16 mouse cellular contexts compared by ENCODE assay signal in genomic region chr6:20840149-20840548, GRCm38 (mm10).
DNase-seq lines count a peak whose midpoint lies in the region; ATAC-seq lines count a peak whose summit lies in the region.
"Had no signal": no experiment of that assay in that cellular context is flagged by ENCODE, and none has a peak within 500 bp of the region (broad histone marks: within the 10 kb centered on the region; RNA-seq: fewer than 3 reads in every experiment).

No protein-coding gene starts in this region.

- no peaks in the 10 kb centered on the region for H3K27me3 ChIP-seq in forebrain, embryonic 12.5 days
- H3K27me3 ChIP-seq in forebrain, embryonic 15.5 days = no peaks in the 10 kb centered on the region
- no peaks in the 10 kb centered on the region for H3K27me3 ChIP-seq in embryonic facial prominence, embryonic 14.5 days (replicated peaks; ENCODE audit: control insufficient read depth, insufficient read depth, low read length)
- H3K27me3 ChIP-seq: embryonic facial prominence, embryonic 15.5 days; heart, embryonic 13.5 days; liver, embryonic 15.5 days had no signal

- 0 out of 2 replicates have a peak, but pooled peaks have one; percentile 31 for ATAC-seq in forebrain, embryonic 12.5 days (ENCODE audit: low FRiP score)
- ATAC-seq in forebrain, embryonic 15.5 days (replicated peaks) = no peak
- no peak for ATAC-seq in embryonic facial prominence, embryonic 14.5 days (ENCODE audit: low read depth)

- WGBS in forebrain, embryonic 12.5 days = 59% methylated on average over 3 of the region's 3 CpGs
- WGBS in forebrain, embryonic 15.5 days = 35% methylated on average over 3 of the region's 3 CpGs
- WGBS in embryonic facial prominence, embryonic 14.5 days = 44% methylated on average over 3 of the region's 3 CpGs

- DNase-seq in layer of hippocampus, adult 9-10 months (ENCODE audit: low spot score) = peak; percentile 13
- no peak for DNase-seq in layer of hippocampus, adult 9-11 months
- DNase-seq in 416B (ENCODE audit: low read depth) = peak; percentile 7
- DNase-seq in embryonic facial prominence, embryonic 14.5 days (ENCODE audit: low spot score) = peak; percentile 5
- no peak for DNase-seq in thymus, postnatal 36 days
- no peak for DNase-seq in spleen, adult 18-20 months
- DNase-seq: adrenal gland, postnatal 10 days; cerebellum, adult 18-20 months; kidney, adult 18-20 months; layer of hippocampus, postnatal 36 days; right cerebral cortex, postnatal 4 days had no signal

- H3K4me1 ChIP-seq in forebrain, embryonic 12.5 days = no peaks in the 10 kb centered on the region
- no peaks in the 10 kb centered on the region for H3K4me1 ChIP-seq in forebrain, embryonic 15.5 days
- no peaks in the 10 kb centered on the region for H3K4me1 ChIP-seq in embryonic facial prominence, embryonic 14.5 days (ENCODE audit: control insufficient read depth, insufficient read depth, low read length)
- H3K4me1 ChIP-seq: embryonic facial prominence, embryonic 15.5 days; heart, embryonic 13.5 days; liver, embryonic 15.5 days had no signal

- H3K4me2 ChIP-seq in forebrain, embryonic 12.5 days = no peak overlapping the region
- no peak overlapping the region for H3K4me2 ChIP-seq in forebrain, embryonic 15.5 days (replicated peaks)
- H3K4me2 ChIP-seq in embryonic facial prominence, embryonic 14.5 days (ENCODE audit: low read depth, low read length) = no peak overlapping the region
- H3K4me2 ChIP-seq: embryonic facial prominence, embryonic 15.5 days; heart, embryonic 13.5 days; liver, embryonic 15.5 days had no signal

- no peak overlapping the region for H3K4me3 ChIP-seq in forebrain, embryonic 12.5 days (replicated peaks)
- H3K4me3 ChIP-seq in forebrain, embryonic 15.5 days = no peak overlapping the region
- no peak overlapping the region for H3K4me3 ChIP-seq in embryonic facial prominence, embryonic 14.5 days (ENCODE audit: low read depth, low read length)
- H3K4me3 ChIP-seq: embryonic facial prominence, embryonic 15.5 days; heart, embryonic 13.5 days; liver, embryonic 15.5 days had no signal

- no peaks in the 10 kb centered on the region for H3K36me3 ChIP-seq in forebrain, embryonic 12.5 days (replicated peaks)
- H3K36me3 ChIP-seq in forebrain, embryonic 15.5 days = no peaks in the 10 kb centered on the region
- no peaks in the 10 kb centered on the region for H3K36me3 ChIP-seq in embryonic facial prominence, embryonic 14.5 days (ENCODE audit: control insufficient read depth, insufficient read depth, low read length)
- H3K36me3 ChIP-seq: embryonic facial prominence, embryonic 15.5 days; heart, embryonic 13.5 days; liver, embryonic 15.5 days had no signal

- no peaks in the 10 kb centered on the region for H3K9me3 ChIP-seq in forebrain, embryonic 12.5 days
- no peaks in the 10 kb centered on the region for H3K9me3 ChIP-seq in forebrain, embryonic 15.5 days
- no peaks in the 10 kb centered on the region for H3K9me3 ChIP-seq in embryonic facial prominence, embryonic 14.5 days (ENCODE audit: control insufficient read depth, low read length)
- H3K9me3 ChIP-seq: embryonic facial prominence, embryonic 15.5 days; heart, embryonic 13.5 days; liver, embryonic 15.5 days had no signal

- no peak overlapping the region for H3K9ac ChIP-seq in forebrain, embryonic 12.5 days
- H3K9ac ChIP-seq in forebrain, embryonic 15.5 days (replicated peaks) = no peak overlapping the region
- no peak overlapping the region for H3K9ac ChIP-seq in embryonic facial prominence, embryonic 14.5 days (ENCODE audit: low read depth, low read length)
- H3K9ac ChIP-seq: embryonic facial prominence, embryonic 15.5 days; heart, embryonic 13.5 days; liver, embryonic 15.5 days had no signal

- H3K27ac ChIP-seq in forebrain, embryonic 12.5 days = no peak overlapping the region
- no peak overlapping the region for H3K27ac ChIP-seq in forebrain, embryonic 15.5 days (replicated peaks)
- no peak overlapping the region for H3K27ac ChIP-seq in embryonic facial prominence, embryonic 14.5 days (replicated peaks; ENCODE audit: low read depth, low read length)
- H3K27ac ChIP-seq: embryonic facial prominence, embryonic 15.5 days; heart, embryonic 13.5 days; liver, embryonic 15.5 days had no signal

Comparison
In these comparisons a context has a peak if more than half of its experiments do, and no peak if none do; other contexts are left out.
1. DNase-seq: peak in layer of hippocampus, adult 9-10 months (single experiment), 416B (single experiment) and embryonic facial prominence, embryonic 14.5 days (single experiment); none in layer of hippocampus, adult 9-11 months (single experiment), thymus, postnatal 36 days (0 of 2) and spleen, adult 18-20 months (0 of 2).